Mouse (Mus musculus) forebrain, postnatal 0 days (tissue): Measurements from ENCODE around the gene Ly6g6d. TPM values are rescaled to one million over a fixed set of nuclear protein-coding genes. Genes with fewer than 3 reads are reported as not detected.

ENCODE experiments used
- ATAC-seq: fragments of 200-750 bp; cut with Nextera tagmentation; 2 replicates; pipeline ENCODE4 v1.8.0; 2017; ENCODE audit warnings: mild to moderate bottlenecking, moderate library complexity
- DNase-seq: peaks from one replicate; pipeline ENCODE4 v3.0.0-alpha.2; 2015
- H3K27ac ChIP-seq: fragments of 300-500 bp; sonication (generic); 2 replicates; pipeline ENCODE4 v1.5.1; 2014; ENCODE audit warnings: low read depth, mild to moderate bottlenecking, antibody characterized with exemption, low read length, moderate library complexity, mixed read lengths
- H3K27me3 ChIP-seq: fragments of 300-500 bp; sonication (generic); 2 replicates; pipeline ENCODE4 v1.6.1; 2014; ENCODE audit warnings: mild to moderate bottlenecking, low read length, mixed read lengths; ENCODE audit not compliant: insufficient read depth
- H3K36me3 ChIP-seq: fragments of 300-500 bp; sonication (generic); 2 replicates; pipeline ENCODE4 v1.6.1; 2014; ENCODE audit warnings: mild to moderate bottlenecking, moderate library complexity; ENCODE audit not compliant: insufficient read depth
- H3K4me1 ChIP-seq: fragments of 300-500 bp; sonication (generic); 2 replicates; pipeline ENCODE4 v1.6.1; 2014; ENCODE audit warnings: antibody characterized with exemption; ENCODE audit not compliant: insufficient read depth
- H3K4me2 ChIP-seq: fragments of 300-500 bp; sonication (generic); 2 replicates; pipeline ENCODE4 v1.6.1; 2014; ENCODE audit warnings: low read depth, mild to moderate bottlenecking, moderate library complexity
- H3K4me3 ChIP-seq: fragments of 300-500 bp; sonication (generic); 2 replicates; pipeline ENCODE4 v1.5.1; 2014; ENCODE audit warnings: low read depth, low read length, mixed read lengths
- H3K9ac ChIP-seq: fragments of 300-500 bp; sonication (generic); 2 replicates; pipeline ENCODE4 v1.6.1; 2014; ENCODE audit warnings: mild to moderate bottlenecking
- H3K9me3 ChIP-seq: fragments of 300-500 bp; sonication (generic); 2 replicates; pipeline ENCODE4 v1.6.1; 2016; ENCODE audit warnings: low read length
- CTCF ChIP-seq: sonication (generic); IDR thresholded peaks from 2 replicates; pipeline ENCODE4 v1.5.1; 2016; ENCODE audit warnings: antibody characterized with exemption, control low read depth, low read depth
- WGBS: fragments of 180-500 bp; shearing (Covaris S2); extraction: QIAGEN DNeasy Blood & Tissue Kit; methylation state at CpG from one replicate; pipeline ENCODE4 v1.1.7; 2014; 5-methylcytosine and 5-hydroxymethylcytosine counted together
- polyA plus RNA-seq: library from polyadenylated mRNA; unstranded; fragments of >200 nt; fragmentation: Nextera tagmentation; extraction: Ambion mirVana; gene quantifications from 2 replicates; pipeline ENCODE4 v1.2.1, GENCODE M21; 2015
- total RNA-seq: library from RNA; depleted of rRNA; stranded (reverse); fragments of >200 nt; gene quantifications from 2 replicates; pipeline ENCODE4 v1.2.3, GENCODE M21; 2014

The Ly6g6d gene
- total and polyA plus RNA-seq, 2 experiments from 2014 or later: 1.6 TPM; not detected in 1

GRCm38 (mm10) chr17:35100196-35100765 lies 22.4 kb upstream of the Ly6g6d start:
- ATAC-seq (no peak), DNase-seq (no peak)
- H3K27ac ChIP-seq: no peak overlapping the region
- H3K27me3 ChIP-seq: no peaks in the 10 kb centered on the region
- no peak overlapping the region for H3K4me3 ChIP-seq
- 73% methylated on average over 10 of the region's 10 CpGs for whole genome bisulfite sequencing
- H3K9me3 ChIP-seq: no peaks in the 10 kb centered on the region
- TF ChIP-seq CTCF: no peak
- H3K4me1 ChIP-seq: no peaks in the 10 kb centered on the region
- peaks cover 75% of the 10 kb centered on the region for H3K36me3 ChIP-seq
- no peak overlapping the region for H3K4me2 ChIP-seq
- H3K9ac ChIP-seq: no peak overlapping the region

DNA sequence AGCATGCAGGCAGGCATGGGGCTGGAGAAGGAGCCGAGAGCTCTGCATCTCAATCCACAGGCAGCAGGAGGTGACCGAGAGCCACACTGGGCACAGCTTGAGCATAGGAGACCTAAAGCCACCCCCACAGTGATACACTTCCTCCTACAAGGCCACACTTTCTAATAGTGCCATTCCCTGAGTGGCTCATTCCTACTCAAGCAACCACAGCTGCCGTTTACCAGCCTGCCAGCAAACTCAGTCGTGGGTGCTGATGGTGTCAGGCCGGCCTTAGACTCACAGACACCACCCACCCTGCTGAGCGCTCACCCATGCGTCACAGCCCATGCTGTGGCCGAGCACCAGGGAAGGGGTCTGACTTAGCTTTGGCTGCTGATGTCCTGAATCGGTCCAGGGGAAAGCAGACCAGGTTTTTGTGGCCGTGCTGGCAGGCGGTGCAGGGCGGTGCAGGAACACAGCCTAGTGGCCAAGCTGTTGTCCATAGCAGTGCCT lies 19.3 kb upstream of the Ly6g6d start:
- Histone ChIP-seq H3K27ac (no peak overlapping the region), H3K9ac (no peak overlapping the region), H3K4me3 (no peak overlapping the region), H3K4me2 (no peak overlapping the region), H3K36me3 (peaks cover 83% of the 10 kb centered on the region), H3K9me3 (no peaks in the 10 kb centered on the region), H3K4me1 (no peaks in the 10 kb centered on the region), H3K27me3 (no peaks in the 10 kb centered on the region)
- no peak for TF ChIP-seq CTCF
- ATAC-seq (no peak), DNase-seq (no peak)
- WGBS: 78% methylated on average over 12 of the region's 12 CpGs

GRCm38 (mm10) chr17:35096597-35096996 lies 18.7 kb upstream of the Ly6g6d start:
- DNase-seq (no peak), ATAC-seq (no peak)
- Histone ChIP-seq H3K27ac (no peak overlapping the region), H3K27me3 (no peaks in the 10 kb centered on the region), H3K9ac (no peak overlapping the region), H3K4me3 (no peak overlapping the region), H3K4me2 (no peak overlapping the region), H3K4me1 (no peaks in the 10 kb centered on the region), H3K9me3 (no peaks in the 10 kb centered on the region), H3K36me3 (peaks cover 81% of the 10 kb centered on the region)
- no peak for TF ChIP-seq CTCF
- 89% methylated on average over 12 of the region's 12 CpGs for WGBS

- Histone ChIP-seq H3K27me3 (no peaks in the 10 kb centered on the region), H3K27ac (no peak overlapping the region), H3K4me3 (no peak overlapping the region), H3K4me1 (peaks cover 3% of the 10 kb centered on the region; the same call in 1 of the 2 replicates), H3K9ac (no peak overlapping the region), H3K4me2 (no peak overlapping the region), H3K36me3 (peaks cover 66% of the 10 kb centered on the region), H3K9me3 (no peaks in the 10 kb centered on the region)
- no peak for TF ChIP-seq CTCF
- ATAC-seq: no peak
- WGBS: 92% methylated on average over 15 of the region's 15 CpGs
- no peak for DNase-seq
Observed at GRCm38 (mm10) chr17:35094475-35095365, 16.9 kb upstream of the Ly6g6d start.

- ATAC-seq: no peak
- no peaks in the 10 kb centered on the region for H3K27me3 ChIP-seq
- H3K27ac ChIP-seq: no peak overlapping the region
- no peak for DNase-seq
- no peaks in the 10 kb centered on the region for H3K9me3 ChIP-seq
- no peak for TF ChIP-seq CTCF
- WGBS: 87% methylated on average over 14 of the region's 14 CpGs
- H3K4me3 ChIP-seq: no peak overlapping the region
- peaks cover 47% of the 10 kb centered on the region for H3K36me3 ChIP-seq
- no peak overlapping the region for H3K9ac ChIP-seq
- H3K4me2 ChIP-seq: no peak overlapping the region
- H3K4me1 ChIP-seq: peaks cover 3% of the 10 kb centered on the region; the same call in 1 of the 2 replicates
Observed at GRCm38 (mm10) chr17:35092403-35093198, 14.7 kb upstream of the Ly6g6d start.

DNA sequence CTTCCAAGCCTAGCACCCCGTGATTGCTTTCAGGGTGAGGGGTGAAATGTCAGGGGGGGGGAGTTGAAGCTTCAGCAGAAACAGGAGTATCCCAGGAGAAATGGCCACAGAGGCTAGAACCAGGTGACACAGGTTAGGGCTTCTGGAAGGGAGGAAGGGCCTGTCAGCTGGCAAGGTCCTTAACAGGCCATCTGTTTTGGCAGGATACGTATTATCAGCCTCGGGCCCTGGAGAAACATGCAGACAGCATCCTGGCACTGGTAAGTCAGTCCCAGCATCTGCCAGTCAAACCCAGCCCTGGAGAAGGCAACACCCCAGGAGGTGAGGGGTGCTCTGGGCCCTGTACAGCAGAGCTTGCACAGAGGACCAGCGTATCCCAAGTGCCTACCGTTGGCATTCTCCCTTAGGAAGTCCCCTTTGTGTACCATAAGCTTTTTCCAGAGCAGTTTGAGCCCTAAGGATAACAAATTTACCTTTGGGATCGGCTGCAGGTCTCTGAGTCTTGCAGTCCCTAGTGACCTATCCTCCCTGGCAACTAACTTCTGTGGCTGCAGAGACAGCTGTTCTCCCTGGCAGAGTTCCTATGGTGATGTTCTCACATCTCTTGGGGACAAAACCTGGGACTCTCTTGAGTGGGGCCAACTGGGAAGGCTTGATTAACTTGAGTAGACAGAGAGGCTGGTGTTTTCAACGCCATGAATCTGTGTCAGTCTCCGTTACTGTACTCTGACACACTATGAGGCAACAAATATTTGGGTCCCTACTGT lies 12.5 kb upstream of the Ly6g6d start:
- TF ChIP-seq CTCF: no peak
- WGBS: 44% methylated on average over 8 of the region's 8 CpGs
- H3K36me3 ChIP-seq: peaks cover 31% of the 10 kb centered on the region
- ATAC-seq (no peak), DNase-seq (no peak)
- peak overlapping the region; percentile 99; the same call in 1 of the 2 replicates for H3K27ac ChIP-seq
- H3K27me3 ChIP-seq: no peaks in the 10 kb centered on the region
- H3K9ac ChIP-seq: peak overlapping the region; percentile 90
- peak overlapping the region; percentile 61 for H3K4me2 ChIP-seq
- peaks cover 3% of the 10 kb centered on the region; the same call in 1 of the 2 replicates for H3K4me1 ChIP-seq
- H3K9me3 ChIP-seq: no peaks in the 10 kb centered on the region
- H3K4me3 ChIP-seq: peak overlapping the region; percentile 71
